Mouse (Mus musculus): ENCODE results near the gene Pla2g3.

GRCm38 (mm10) chr11:3487952-3488570 is at the start of gene Pla2g3:
- TF ChIP-seq CTCF (IDR thresholded peaks at IDR 0.05; ENCODE audit: low read depth, low read length), result no peak
- TF ChIP-seq POLR2A (IDR thresholded peaks at IDR 0.05; ENCODE audit: extremely low read depth, insufficient read depth, low read length), result no peak

All from liver, adult 2 months (tissue).